Mouse (Mus musculus) cerebellum, adult 2 months (tissue): ENCODE measurements around the gene Cyp4a14.
"Not testable (repeated sequence)": the region's sequence is repeated elsewhere in the genome, so short reads cannot be mapped to it uniquely, and the experiment has no call there.

Experiments used
- CTCF ChIP-seq: fragments of 200-500 bp; IDR thresholded peaks from 2 replicates; pipeline ENCODE4 v1.5.1; 2011; ENCODE audit warnings: low read depth, mild to moderate bottlenecking, control low read depth, low read length, moderate library complexity, borderline replicate concordance; ENCODE audit not compliant: insufficient read depth
- POLR2A ChIP-seq: fragments of 200-500 bp; IDR thresholded peaks from 2 replicates; pipeline ENCODE4 v1.6.1; 2011; ENCODE audit warnings: low read length, control low read depth, borderline replicate concordance; ENCODE audit not compliant: insufficient read depth

- not testable (repeated sequence) for TF ChIP-seq CTCF, POLR2A
Measured at GRCm38 (mm10) chr4:115513964-115514363, 18.0 kb upstream of the Cyp4a14 start.
